In the genomic region with DNA sequence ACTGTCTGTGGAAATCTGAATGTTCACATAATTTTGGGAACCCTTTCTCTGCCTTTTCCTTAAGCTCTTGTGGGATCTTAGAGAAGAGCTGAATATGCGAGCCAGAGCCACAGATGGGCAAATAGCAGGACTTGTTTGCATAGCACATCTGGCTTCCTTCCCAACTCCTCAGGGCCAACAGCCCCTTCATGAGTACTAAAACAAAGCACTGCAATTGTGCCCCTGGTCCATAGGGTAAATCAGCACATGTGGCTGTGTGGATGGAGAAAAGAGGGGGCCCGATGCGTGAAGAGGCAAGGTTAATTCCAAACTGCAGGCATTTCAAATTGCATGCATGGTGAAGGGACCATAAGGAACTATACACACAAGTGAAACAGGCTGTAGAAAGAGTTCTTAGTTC, we compare ENCODE assay signal across 23 mouse cellular contexts.
A peak's percentile ranks its signal among the peaks of the same experiment; 100 is the strongest.
DNase-seq lines count a peak whose midpoint lies in the region; ATAC-seq and TF ChIP-seq lines count a peak whose summit lies in the region.
"Had no signal": no experiment of that assay in that cellular context is flagged by ENCODE, and none has a peak within 500 bp of the region (broad histone marks: within the 10 kb centered on the region; RNA-seq: fewer than 3 reads in every experiment).

No protein-coding gene starts in this region.

- no peaks in the 10 kb centered on the region for H3K9me3 ChIP-seq in intestine, embryonic 15.5 days
- no peaks in the 10 kb centered on the region for H3K9me3 ChIP-seq in intestine, postnatal 0 days (ENCODE audit: control insufficient read depth)
- H3K9me3 ChIP-seq in embryonic facial prominence, embryonic 14.5 days (ENCODE audit: control insufficient read depth, low read length) = no peaks in the 10 kb centered on the region
- H3K9me3 ChIP-seq in hindbrain, embryonic 11.5 days (ENCODE audit: control insufficient read depth, low read length) = no peaks in the 10 kb centered on the region
- H3K9me3 ChIP-seq: forebrain, embryonic 13.5 days; hindbrain, embryonic 13.5 days; limb, embryonic 12.5 days; liver, embryonic 13.5 days; neural tube, embryonic 12.5 days had no signal

- 50% methylated on average over 3 of the region's 3 CpGs for WGBS in intestine, embryonic 15.5 days
- WGBS in intestine, postnatal 0 days = 49% methylated on average over 3 of the region's 3 CpGs
- WGBS in embryonic facial prominence, embryonic 14.5 days = 25% methylated on average over 3 of the region's 3 CpGs
- WGBS in hindbrain, embryonic 11.5 days = 64% methylated on average over 3 of the region's 3 CpGs

- H3K27me3 ChIP-seq in intestine, embryonic 15.5 days (replicated peaks) = no peaks in the 10 kb centered on the region
- no peaks in the 10 kb centered on the region for H3K27me3 ChIP-seq in intestine, postnatal 0 days (replicated peaks; ENCODE audit: control insufficient read depth, insufficient read depth, low read length)
- H3K27me3 ChIP-seq in embryonic facial prominence, embryonic 14.5 days (replicated peaks; ENCODE audit: control insufficient read depth, insufficient read depth, low read length) = no peaks in the 10 kb centered on the region
- no peaks in the 10 kb centered on the region for H3K27me3 ChIP-seq in hindbrain, embryonic 11.5 days (ENCODE audit: control insufficient read depth, insufficient read depth, low read length)
- H3K27me3 ChIP-seq: forebrain, embryonic 13.5 days; hindbrain, embryonic 13.5 days; limb, embryonic 12.5 days; liver, embryonic 13.5 days; neural tube, embryonic 12.5 days had no signal

- TF ChIP-seq CTCF in intestine, postnatal 0 days (IDR thresholded peaks at IDR 0.05; ENCODE audit: low read depth) = no peak

- no peak overlapping the region for H3K4me2 ChIP-seq in intestine, embryonic 15.5 days (replicated peaks)
- no peak overlapping the region for H3K4me2 ChIP-seq in intestine, postnatal 0 days (replicated peaks; ENCODE audit: low read depth)
- H3K4me2 ChIP-seq in embryonic facial prominence, embryonic 14.5 days (ENCODE audit: low read depth, low read length) = no peak overlapping the region
- H3K4me2 ChIP-seq in hindbrain, embryonic 11.5 days (replicated peaks; ENCODE audit: low read depth, low read length) = no peak overlapping the region
- H3K4me2 ChIP-seq: forebrain, embryonic 13.5 days; hindbrain, embryonic 13.5 days; limb, embryonic 12.5 days; liver, embryonic 13.5 days; midbrain, embryonic 11.5 days; neural tube, embryonic 12.5 days had no signal

- peak; percentile 57; the same call in 1 of the 2 replicates for ATAC-seq in intestine, embryonic 15.5 days
- no peak for ATAC-seq in intestine, postnatal 0 days
- no peak for ATAC-seq in embryonic facial prominence, embryonic 14.5 days (ENCODE audit: low read depth)
- ATAC-seq in hindbrain, embryonic 11.5 days (ENCODE audit: low FRiP score) = no peak
- ATAC-seq: CD4-positive, CD25-positive, alpha-beta regulatory T cell, adult 4 months; forebrain, embryonic 13.5 days had no signal

- DNase-seq in heart, adult 11 months = peak; percentile 67
- no peak for DNase-seq in heart, adult 18-20 months
- DNase-seq in NIH3T3 (ENCODE audit: low read depth) = peak; percentile 23
- DNase-seq in embryonic facial prominence, embryonic 14.5 days (ENCODE audit: low spot score) = peak; percentile 67
- no peak for DNase-seq in hindbrain, embryonic 11.5 days (ENCODE audit: low spot score)
- no peak for DNase-seq in kidney, adult 18-20 months
- DNase-seq: adrenal gland, postnatal 14 days; cerebellum, adult 11 months; gastrocnemius, postnatal 10 days; heart, adult 2 months; liver, embryonic 13.5 days; spleen, adult 18-20 months; thymus, adult 18-20 months; thymus, postnatal 4 days had no signal

- peaks cover 11% of the 10 kb centered on the region; the same call in 1 of the 2 replicates for H3K4me1 ChIP-seq in intestine, embryonic 15.5 days (replicated peaks)
- H3K4me1 ChIP-seq in intestine, postnatal 0 days (replicated peaks; ENCODE audit: control insufficient read depth, insufficient read depth, low read length) = peaks cover 3% of the 10 kb centered on the region; the same call in 1 of the 2 replicates
- H3K4me1 ChIP-seq in embryonic facial prominence, embryonic 14.5 days (ENCODE audit: control insufficient read depth, insufficient read depth, low read length) = peaks cover 36% of the 10 kb centered on the region
- H3K4me1 ChIP-seq in hindbrain, embryonic 11.5 days (replicated peaks; ENCODE audit: control insufficient read depth, insufficient read depth, low read length) = no peaks in the 10 kb centered on the region
- H3K4me1 ChIP-seq: neural tube, embryonic 12.5 days had no signal

- H3K36me3 ChIP-seq in intestine, embryonic 15.5 days = no peaks in the 10 kb centered on the region
- no peaks in the 10 kb centered on the region for H3K36me3 ChIP-seq in intestine, postnatal 0 days (ENCODE audit: control insufficient read depth, insufficient read depth)
- H3K36me3 ChIP-seq in embryonic facial prominence, embryonic 14.5 days (ENCODE audit: control insufficient read depth, insufficient read depth, low read length) = no peaks in the 10 kb centered on the region
- no peaks in the 10 kb centered on the region for H3K36me3 ChIP-seq in hindbrain, embryonic 11.5 days (ENCODE audit: control insufficient read depth, insufficient read depth, low read length)
- H3K36me3 ChIP-seq: hindbrain, embryonic 13.5 days; limb, embryonic 12.5 days; liver, embryonic 13.5 days; neural tube, embryonic 12.5 days had no signal

- no peak overlapping the region for H3K9ac ChIP-seq in intestine, embryonic 15.5 days
- no peak overlapping the region for H3K9ac ChIP-seq in intestine, postnatal 0 days (ENCODE audit: low read depth, low read length)
- no peak overlapping the region for H3K9ac ChIP-seq in embryonic facial prominence, embryonic 14.5 days (ENCODE audit: low read depth, low read length)
- no peak overlapping the region for H3K9ac ChIP-seq in hindbrain, embryonic 11.5 days (ENCODE audit: low read depth, low read length)
- H3K9ac ChIP-seq: forebrain, embryonic 13.5 days; hindbrain, embryonic 13.5 days; limb, embryonic 12.5 days; liver, embryonic 13.5 days; neural tube, embryonic 12.5 days had no signal

- peak overlapping the region; percentile 65 for H3K27ac ChIP-seq in intestine, embryonic 15.5 days
- no peak overlapping the region for H3K27ac ChIP-seq in intestine, postnatal 0 days (ENCODE audit: low read depth, low read length)
- H3K27ac ChIP-seq in embryonic facial prominence, embryonic 14.5 days (replicated peaks; ENCODE audit: low read depth, low read length) = no peak overlapping the region
- no peak overlapping the region for H3K27ac ChIP-seq in hindbrain, embryonic 11.5 days (ENCODE audit: low read depth, low read length)
- H3K27ac ChIP-seq: forebrain, embryonic 13.5 days; heart, adult 2 months; hindbrain, embryonic 13.5 days; limb, embryonic 12.5 days; liver, embryonic 13.5 days; macrophage; neural tube, embryonic 12.5 days had no signal

- no peak overlapping the region for H3K4me3 ChIP-seq in intestine, embryonic 15.5 days (replicated peaks)
- no peak overlapping the region for H3K4me3 ChIP-seq in intestine, postnatal 0 days (ENCODE audit: low read depth, low read length)
- no peak overlapping the region for H3K4me3 ChIP-seq in embryonic facial prominence, embryonic 14.5 days (ENCODE audit: low read depth, low read length)
- no peak overlapping the region for H3K4me3 ChIP-seq in hindbrain, embryonic 11.5 days (ENCODE audit: low read depth, low read length)
- H3K4me3 ChIP-seq: forebrain, embryonic 13.5 days; heart, adult 2 months; hindbrain, embryonic 13.5 days; limb, embryonic 12.5 days; liver, embryonic 13.5 days; neural tube, embryonic 12.5 days had no signal

Comparison
In these comparisons a context has a peak if more than half of its experiments do, and no peak if none do; other contexts are left out.
1. DNase-seq: peak in heart, adult 11 months (single experiment), NIH3T3 (single experiment) and embryonic facial prominence, embryonic 14.5 days (single experiment); none in heart, adult 18-20 months (0 of 2), hindbrain, embryonic 11.5 days (single experiment) and kidney, adult 18-20 months (single experiment).